Mouse (Mus musculus) frontal cortex, postnatal 25 days (tissue): ENCODE results near the gene Ccdc183.

Experiments used
- DNase-seq, 2 experiments: peaks; one replicate each; pipeline ENCODE4 v3.0.0; 2022; ENCODE audit warnings: low spot score in 2 of 2

The Ccdc183 gene

DNA sequence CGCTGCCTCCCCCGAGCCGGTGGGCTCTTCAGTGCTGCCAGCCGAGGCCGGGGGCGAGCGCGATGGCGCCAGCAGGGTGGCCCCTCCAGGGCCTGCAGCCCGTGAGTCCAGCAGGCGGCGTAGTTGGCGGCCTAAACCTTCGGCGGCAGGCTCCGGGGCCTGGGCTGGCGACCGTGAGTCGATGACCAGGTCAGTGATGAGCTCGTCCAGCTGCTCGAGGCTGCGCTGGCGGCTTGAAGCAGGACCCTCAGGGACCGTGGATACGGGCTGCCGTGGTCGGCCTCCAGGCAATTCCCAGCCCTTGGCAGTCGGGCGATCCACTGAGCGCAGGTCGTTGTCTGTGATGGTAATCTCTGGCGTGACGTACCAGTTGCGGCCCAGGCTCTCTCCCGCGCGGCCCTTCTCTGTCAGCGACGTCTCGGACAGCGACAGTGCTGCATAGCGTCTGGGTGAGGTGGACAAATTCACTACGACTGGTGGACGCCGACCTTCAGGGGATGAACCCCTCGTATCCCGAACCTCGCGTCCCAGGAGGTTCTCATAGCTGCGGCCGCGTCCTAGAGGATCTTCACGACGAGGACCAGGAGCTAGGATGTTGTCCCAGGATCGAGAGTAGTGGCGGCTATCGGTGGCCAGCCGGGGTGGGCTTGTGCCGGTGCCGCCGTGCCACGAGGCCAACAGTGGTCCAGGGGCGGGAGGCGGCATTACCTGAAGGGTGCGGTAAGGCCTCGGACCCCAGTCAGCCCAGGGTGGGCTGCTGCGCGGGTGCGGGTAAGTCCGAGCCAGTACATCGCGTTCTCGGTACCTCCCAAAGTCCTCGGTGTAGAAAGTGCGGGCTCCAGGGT lies 39.3 kb downstream of the Ccdc183 start:
- DNase-seq = no peak

DNA sequence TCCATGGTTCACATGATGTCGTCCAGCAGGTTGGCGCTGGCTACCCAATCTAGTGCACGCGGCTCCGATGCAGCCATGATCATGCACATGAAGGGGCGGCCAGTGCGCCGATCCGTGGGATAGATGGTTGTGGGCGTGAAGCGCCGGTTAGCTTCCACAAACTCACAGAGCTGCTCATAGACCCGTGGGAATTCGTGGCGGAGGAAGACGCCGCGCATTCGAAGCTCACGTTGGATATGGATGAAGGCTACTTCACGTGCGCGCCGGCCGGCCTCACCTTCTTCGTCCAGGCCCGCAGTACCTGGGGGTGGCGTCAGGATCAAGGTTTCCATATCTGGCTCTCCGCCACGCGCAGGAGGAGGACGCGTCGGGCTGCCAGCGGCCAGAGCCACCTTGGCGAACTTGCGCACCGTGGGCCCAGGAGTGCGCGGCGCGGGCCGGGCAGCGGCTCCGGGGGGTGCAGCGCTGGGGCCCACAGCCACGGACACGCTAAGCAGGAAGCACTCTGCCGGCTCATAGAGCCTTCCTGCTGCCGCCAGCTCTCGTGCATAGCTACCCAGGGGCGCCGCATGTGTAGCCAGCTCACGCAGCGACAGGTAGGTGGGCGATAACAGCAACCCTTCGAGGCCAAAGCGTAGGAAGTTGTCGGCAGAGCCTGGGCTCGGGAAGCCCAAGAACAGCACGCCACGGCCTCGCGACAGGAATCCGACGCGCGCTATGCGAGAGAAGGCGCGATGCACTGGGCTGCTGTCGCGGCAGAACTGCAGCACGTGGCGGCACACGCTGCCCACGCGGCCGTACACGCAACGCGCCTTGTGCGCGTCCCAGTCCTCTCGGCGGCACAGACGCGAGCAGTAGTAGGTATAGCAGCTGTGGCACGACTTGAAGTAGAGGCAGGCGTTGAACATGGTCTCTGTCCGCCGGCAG lies 40.2 kb downstream of the Ccdc183 start:
- peak in 1 of 2 experiments; percentile 17 for DNase-seq

DNA sequence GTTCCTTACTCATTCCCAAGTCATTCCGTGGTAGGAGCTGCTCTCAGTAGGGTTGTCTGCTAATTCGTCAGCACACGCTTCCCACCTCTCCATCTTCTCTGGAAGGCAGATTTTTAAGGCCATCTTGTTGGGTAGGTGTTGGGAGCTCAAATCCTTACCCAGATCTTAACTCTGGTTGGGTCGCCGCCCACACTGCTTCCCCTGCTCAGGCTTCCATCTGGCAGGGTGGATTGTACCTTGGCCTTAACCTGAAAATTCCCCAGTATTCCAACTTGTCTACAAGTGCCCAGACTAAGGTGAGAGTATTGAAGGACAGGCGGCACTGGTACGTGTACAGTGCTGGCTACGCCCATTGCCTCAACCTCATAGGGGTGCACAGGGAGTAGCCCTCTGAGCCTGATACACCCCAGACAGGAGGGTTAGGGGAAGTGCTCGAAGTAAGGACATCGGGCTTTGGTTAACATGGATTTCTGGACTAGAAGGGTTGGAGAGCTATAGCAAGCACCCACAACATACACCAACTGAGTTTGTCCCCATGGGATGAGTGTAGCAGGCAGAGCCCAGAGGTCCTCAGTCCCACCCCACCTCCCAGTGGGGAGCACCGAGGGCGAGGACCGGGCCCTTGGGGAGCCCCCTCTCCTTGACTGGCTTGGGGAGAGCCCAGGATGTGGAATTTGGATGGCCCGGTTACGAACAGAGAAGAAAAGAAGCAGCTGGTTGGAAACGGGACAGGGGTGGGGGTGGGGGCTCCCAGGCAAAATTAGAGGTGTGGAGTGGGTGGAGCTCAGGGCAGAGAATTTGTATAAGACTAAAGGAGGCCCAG lies 41.2 kb downstream of the Ccdc183 start:
- peak in 1 of 2 experiments; percentile 22 for DNase-seq

DNA sequence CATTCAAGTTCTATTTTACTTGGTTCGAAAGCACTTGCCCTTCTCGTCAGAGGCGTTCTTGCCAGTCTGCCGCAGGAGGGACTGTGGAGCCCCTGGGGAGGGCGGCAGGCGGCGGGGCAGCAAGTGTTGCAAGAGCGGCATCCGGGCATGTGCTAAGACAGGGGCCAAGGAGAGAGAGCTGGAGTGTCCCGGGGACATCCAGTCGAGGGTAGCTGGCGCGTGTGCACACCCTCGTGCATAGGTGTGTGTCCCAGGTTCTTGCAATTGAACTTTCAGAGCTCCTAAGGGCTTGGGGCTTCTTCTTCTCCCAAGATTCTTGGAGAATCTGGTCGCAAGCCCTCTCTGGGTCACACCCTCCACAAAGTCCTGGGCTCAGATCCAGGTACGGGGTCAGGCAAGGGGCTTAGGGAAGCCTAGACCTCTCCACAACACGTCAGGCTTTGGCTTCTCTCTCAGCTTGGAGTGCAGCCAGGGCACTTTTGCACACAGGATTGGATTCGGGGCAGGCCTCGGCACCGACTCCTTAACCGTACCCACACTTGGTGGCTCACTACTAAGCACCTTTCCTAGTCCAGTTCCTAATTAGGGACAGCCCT lies 41.9 kb downstream of the Ccdc183 start:
- DNase-seq = no peak

DNA sequence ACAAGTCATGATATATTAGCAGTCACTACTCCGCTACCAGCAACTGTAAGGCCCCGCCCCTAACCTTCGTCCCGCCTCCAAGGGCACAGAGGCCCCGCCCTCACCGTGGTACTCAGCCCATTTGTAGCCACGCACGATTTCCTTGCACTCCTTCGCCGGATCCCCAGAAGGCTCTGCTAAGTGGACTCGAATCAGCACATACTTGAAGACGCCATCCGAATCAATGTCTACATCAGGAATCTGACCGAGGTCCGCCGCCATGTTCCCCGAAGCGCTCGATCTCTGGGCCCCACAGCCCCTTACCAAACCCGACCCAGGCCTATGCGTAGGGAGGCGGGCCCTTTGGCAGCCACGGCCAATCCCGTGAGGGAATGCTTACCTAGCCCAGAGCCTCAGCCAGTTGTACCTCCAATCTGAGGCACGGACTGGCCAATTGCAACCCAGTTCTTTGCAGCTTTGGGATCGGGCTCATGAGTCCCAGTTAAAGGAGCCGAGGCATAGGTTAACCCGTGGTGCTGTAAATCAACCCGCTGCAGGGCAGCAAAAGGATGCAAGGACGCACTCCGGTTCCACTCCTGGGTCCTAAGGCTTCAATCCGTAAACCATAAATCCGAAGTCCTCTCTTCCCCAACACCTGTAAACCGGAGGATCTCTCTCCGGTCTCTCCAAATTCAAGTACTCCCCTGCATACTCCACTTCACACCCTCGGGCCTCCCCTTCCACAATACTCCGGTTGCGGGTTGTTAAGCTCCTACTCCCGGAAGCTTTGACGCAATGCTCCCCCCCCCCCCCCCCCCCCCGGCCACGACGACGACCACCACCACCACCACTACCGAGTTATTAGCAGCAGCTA lies 42.7 kb downstream of the Ccdc183 start, which contains the start of the genes Mamdc4 and Phpt1:
TSS of gene Mamdc4 (minus strand) at position 267 of the 853 bp plus-strand sequence.
TSS of gene Phpt1 (minus strand) at position 646 of the 853 bp plus-strand sequence.
- peak; percentile 92 to 94 for DNase-seq

DNA sequence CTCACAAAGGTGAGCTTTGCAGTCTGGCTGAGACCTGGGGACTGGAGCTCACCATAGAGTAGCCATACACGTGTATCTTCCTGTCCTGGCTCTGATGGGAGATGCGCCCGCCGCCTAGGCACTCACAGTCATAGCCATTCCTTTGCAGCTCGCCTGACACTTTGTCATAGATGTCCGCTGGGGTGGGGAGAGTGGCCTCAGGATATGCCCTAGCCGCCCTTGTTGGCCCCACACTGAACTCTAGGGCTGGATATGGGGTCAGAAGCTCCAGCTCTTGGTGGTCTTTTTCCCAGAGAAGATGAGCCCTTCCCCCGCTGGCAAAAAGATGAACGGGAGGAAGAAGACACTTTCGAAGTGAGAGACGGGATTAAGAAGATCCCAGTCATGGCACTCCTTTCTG lies 43.3 kb downstream of the Ccdc183 start:
- DNase-seq = no peak

DNA sequence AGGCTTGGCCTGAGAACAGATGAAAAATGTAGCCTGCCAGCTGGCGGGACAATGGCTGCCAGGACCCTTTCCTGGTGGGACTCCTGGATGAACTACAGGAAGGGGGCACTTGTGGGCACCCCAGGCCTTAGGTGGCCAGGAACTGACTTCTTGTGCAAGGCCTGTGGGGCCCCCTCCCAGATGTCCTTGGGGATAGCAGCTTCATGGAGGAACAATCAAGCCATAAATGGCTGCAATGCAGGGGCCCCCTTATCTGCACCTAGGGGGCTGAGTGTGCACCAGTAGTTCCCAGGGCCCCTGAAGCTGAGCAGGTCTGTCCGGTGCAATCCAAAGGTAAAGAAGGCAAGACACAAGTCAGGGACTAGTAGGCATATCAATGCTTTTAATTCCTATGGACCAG lies 44.4 kb downstream of the Ccdc183 start:
- DNase-seq = no peak

DNA sequence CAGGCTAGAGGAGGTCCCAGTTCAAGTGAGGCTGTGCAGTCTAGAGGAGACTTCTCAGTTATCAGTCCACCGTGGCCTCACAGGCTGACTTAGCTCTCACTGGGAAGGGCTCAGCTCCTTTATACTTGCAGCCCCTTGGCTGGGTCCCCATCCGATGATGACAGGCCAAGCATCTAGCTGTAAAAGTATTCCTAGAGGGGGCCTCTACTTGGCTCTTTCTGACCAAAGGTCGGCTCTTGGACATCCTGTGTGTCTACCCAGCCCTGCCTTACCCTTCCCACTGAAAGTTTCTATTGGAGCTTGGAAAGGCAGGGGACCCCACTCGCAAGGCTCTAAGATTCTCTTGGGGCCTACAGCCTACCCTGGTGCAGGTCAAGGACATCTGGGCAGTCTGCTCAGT lies 46.3 kb downstream of the Ccdc183 start:
- DNase-seq = no peak

DNA sequence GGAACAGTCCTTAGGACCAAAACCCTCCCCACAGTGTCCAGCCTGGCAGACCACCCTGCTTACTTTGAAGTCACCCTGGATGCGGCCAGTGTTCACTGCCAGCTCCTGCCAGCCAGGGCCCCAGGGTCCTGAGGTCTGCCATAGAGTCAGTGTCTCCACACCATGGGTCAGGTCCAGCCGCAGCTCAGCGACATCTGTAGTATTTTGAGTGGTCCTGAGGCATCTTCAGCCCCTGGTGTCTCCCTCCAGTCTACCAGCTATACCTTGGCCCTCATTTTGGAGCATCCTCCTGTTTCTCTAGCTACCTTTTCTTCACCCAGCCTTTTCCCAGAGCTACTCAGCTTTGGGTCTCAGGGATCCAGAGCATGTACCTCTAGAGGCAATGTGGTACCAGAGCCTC lies 48.2 kb downstream of the Ccdc183 start:
- no peak for DNase-seq

DNA sequence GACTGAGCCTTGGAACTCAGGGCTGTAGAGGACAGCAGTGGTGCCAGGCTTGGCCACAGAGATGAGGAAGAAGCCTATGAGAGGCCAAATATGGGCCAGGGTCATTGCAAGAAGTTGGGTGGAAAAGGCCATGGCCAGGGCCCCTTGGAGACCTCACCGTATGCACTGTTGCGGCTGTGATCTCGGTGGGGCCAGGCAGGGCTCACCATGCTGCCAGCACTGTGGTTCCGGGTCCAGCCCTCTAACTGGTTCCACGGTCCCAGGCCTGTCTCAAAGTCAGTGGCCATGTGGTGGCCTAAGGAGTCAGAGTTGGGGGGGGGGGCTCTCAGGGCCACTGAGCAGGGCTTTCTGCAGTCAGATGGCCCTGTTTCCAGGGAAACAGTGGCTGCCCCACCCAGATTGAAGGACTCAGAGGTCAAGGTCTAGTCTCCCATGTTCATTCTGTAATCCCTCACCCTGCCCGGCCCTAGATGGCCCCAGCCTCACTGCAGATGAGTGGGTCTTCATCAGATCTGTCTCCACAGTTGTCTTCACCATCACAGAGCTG lies 48.9 kb downstream of the Ccdc183 start:
- no peak for DNase-seq

DNA sequence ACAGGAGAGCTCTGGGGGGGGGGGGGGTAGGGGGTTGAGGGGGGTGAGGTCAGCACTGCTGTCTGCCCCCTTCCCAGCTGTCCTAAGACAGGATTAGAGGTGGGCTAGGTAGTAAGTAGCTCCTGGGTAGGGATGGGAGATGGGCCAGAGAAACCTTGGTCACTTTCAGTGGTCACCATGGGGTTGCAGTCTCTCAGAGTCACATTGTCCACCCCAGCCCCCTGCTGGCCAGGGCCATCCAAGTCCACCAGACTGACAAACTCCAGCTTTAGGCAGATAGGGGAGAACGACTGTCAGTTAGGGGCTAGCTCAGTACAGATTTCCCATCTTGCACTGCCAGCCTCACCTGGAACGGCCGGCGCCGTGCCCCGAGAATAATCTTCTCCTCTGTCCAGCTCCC lies 50.9 kb downstream of the Ccdc183 start:
- DNase-seq = no peak

DNA sequence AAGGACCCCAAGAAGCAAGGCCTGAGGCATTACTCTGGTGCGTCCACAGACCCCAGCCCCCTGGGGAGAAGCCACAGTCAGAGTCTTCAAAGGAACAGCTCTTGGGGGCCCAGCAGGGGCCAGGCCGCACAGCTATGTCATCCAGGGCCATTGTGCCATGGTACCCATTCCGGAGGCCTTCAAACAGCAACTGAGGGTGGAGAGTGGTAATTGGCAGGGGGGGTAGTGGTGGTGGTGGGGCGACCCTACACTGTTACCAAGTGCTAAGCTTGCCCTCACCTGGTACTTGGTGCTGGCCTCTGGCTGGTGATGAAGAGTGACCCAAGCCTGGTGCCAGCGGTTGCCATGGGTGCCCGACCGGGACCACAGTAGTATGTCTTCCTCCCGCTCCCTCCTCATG lies 51.7 kb downstream of the Ccdc183 start:
- DNase-seq = no peak

DNA sequence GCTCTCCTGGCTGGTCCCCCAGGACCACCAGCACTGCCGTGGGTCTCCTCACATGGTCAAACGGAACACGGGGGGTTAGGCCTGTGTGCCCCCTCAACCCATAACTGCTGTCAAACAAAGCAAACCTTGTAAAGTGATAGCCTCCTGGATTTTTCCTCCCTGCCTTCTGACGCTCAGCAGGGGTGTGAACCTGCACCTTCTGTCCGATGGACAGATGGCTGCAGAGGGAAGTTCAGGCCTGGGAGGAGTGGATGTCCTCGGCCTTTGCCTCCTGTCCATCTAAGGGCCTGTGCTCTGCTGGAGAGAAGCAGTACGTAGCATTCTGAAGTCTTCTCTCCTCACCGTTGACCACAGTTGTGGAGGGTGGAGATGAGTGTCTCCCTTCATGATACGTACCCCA lies 55.5 kb downstream of the Ccdc183 start:
- no peak for DNase-seq

DNA sequence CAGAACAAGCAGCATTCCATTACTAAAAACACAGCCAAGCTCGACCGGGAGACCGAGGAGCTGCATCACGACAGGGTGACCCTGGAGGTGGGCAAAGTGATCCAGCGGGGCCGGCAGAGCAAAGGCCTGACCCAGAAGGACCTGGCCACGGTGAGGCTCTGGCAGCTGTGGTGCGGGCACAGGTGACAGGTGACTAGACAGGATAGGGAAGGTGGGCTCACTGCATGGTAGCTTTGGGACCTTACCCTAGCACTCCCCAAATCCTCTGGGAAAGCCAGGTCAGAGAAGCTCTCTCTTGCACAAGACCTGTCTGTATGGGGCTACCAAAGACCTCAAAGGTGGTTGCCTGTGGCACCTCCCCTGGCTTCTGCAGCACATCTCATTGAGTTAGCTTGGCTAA lies 56.9 kb downstream of the Ccdc183 start:
- no peak for DNase-seq

DNA sequence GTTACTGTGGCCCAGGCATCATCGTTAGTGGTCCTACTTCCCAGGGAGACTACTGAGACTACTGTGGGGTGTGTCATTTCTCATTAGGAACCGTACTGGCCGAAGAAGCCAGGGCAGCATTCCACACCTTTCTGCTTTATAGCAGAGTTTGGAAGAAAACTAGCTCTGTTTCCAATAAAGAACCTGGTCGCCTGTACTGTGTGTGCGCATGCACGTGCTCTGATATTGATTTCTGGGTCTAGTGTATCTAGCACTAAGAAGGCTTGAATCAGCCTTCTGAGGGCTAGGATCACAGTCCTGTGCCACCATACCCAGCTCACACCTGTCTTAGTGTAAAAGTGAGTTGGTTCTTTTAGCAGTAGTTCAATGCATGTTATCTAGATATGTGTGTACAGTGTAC lies 58.7 kb downstream of the Ccdc183 start:
- DNase-seq = no peak
